Mouse (Mus musculus): Measurements from ENCODE around the gene Olfr1188. TPM values are rescaled to one million over a fixed set of nuclear protein-coding genes. Genes with fewer than 3 reads are reported as not detected.

The Olfr1188 gene
- polyA plus RNA-seq (2012; rRNA removed) = not detected in 2 replicates

GRCm38 (mm10) chr2:88556635-88557034 lies at the start of gene Olfr1188:
TSS of gene Olfr1188 (plus strand) at chr2:88556935.

DNA sequence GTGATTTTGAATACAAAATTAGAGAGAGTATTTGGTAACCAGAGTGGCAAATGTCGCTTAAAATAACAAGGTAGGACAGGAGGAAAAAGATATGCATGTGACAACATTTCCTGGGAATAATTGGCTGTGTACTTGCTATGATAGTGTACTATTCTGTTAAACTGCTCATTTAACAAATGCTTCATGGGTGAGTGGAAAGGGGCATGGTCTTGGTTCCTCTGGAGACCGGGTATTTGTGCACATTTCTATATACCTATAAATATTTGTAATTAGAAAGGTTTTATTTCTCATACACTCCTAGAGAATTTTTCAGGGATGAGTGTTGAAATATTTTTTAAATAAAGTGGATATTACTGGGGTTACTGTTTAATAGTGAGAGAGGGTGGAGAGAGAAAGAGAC lies 38.5 kb upstream of the Olfr1188 start, which contains the start of gene Olfr1186:
Gene Olfr1186, plus strand, starts transcription at position 301 of the 400 bp plus-strand sequence.

GRCm38 (mm10) chr2:88586154-88586553 lies 29.4 kb downstream of the Olfr1188 start, which contains the start of gene Olfr1189:
TSS of gene Olfr1189 (plus strand) at chr2:88586454.

Other genes starting within 250 kb of the Olfr1188 start
- not detected in 2 replicates for gene Olfr1174-ps, start 241.8 kb upstream of the Olfr1188 start, polyA plus RNA-seq (2012; rRNA removed)
- gene Olfr1175-ps, start 229.7 kb upstream of the Olfr1188 start, polyA plus RNA-seq (2012; rRNA removed) = not detected in 2 replicates
- gene Olfr1176, start 220.2 kb upstream of the Olfr1188 start, polyA plus RNA-seq (2012; rRNA removed) = not detected in 2 replicates
- gene Olfr1177-ps, start 210.4 kb upstream of the Olfr1188 start, polyA plus RNA-seq (2012; rRNA removed) = not detected in 2 replicates
- gene Olfr1178, start 169.9 kb upstream of the Olfr1188 start, polyA plus RNA-seq (2012; rRNA removed) = not detected in 2 replicates
- gene Olfr1179, start 150.5 kb upstream of the Olfr1188 start, polyA plus RNA-seq (2012; rRNA removed) = not detected in 2 replicates
- not detected in 2 replicates for gene Olfr1180, start 137.8 kb upstream of the Olfr1188 start, polyA plus RNA-seq (2012; rRNA removed)
- not detected in 2 replicates for gene Olfr1181, start 130.8 kb upstream of the Olfr1188 start, polyA plus RNA-seq (2012; rRNA removed)
- not detected in 2 replicates for gene Gm13757, start 107.8 kb upstream of the Olfr1188 start, polyA plus RNA-seq (2012; rRNA removed)
- gene Olfr1183, start 102.1 kb upstream of the Olfr1188 start, polyA plus RNA-seq (2012; rRNA removed) = not detected in 2 replicates
- not detected in 2 replicates for gene Olfr1184, start 73.3 kb upstream of the Olfr1188 start, polyA plus RNA-seq (2012; rRNA removed)
- gene Olfr1185-ps1, start 63.6 kb upstream of the Olfr1188 start, polyA plus RNA-seq (2012; rRNA removed) = not detected in 2 replicates
- not detected in 2 replicates for gene Olfr1186, start 38.4 kb upstream of the Olfr1188 start, polyA plus RNA-seq (2012; rRNA removed)
- gene Olfr1189, start 29.5 kb downstream of the Olfr1188 start, polyA plus RNA-seq (2012; rRNA removed) = not detected in 2 replicates
- gene Olfr1191-ps1, start 83.6 kb downstream of the Olfr1188 start, polyA plus RNA-seq (2012; rRNA removed) = not detected in 2 replicates
- gene Olfr1192-ps1, start 91.6 kb downstream of the Olfr1188 start, polyA plus RNA-seq (2012; rRNA removed) = not detected in 2 replicates
- gene Olfr1193, start 118.7 kb downstream of the Olfr1188 start, polyA plus RNA-seq (2012; rRNA removed) = not detected in 2 replicates
- not detected in 2 replicates for gene Olfr1195, start 132.3 kb downstream of the Olfr1188 start, polyA plus RNA-seq (2012; rRNA removed)
- not detected in 2 replicates for gene Olfr1196, start 147.7 kb downstream of the Olfr1188 start, polyA plus RNA-seq (2012; rRNA removed)
- gene Olfr1197, start 175.4 kb downstream of the Olfr1188 start, polyA plus RNA-seq (2012; rRNA removed) = not detected in 2 replicates
- gene Olfr1198, start 194.4 kb downstream of the Olfr1188 start, polyA plus RNA-seq (2012; rRNA removed) = not detected in 2 replicates
- not detected in 2 replicates for gene Olfr1199, start 203.5 kb downstream of the Olfr1188 start, polyA plus RNA-seq (2012; rRNA removed)
- not detected in 2 replicates for gene Olfr1200, start 213.6 kb downstream of the Olfr1188 start, polyA plus RNA-seq (2012; rRNA removed)
- not detected in 2 replicates for gene Olfr1201, start 236.1 kb downstream of the Olfr1188 start, polyA plus RNA-seq (2012; rRNA removed)